Mouse (Mus musculus) neutrophil, adult 5-6 weeks (primary cell): ENCODE data around the gene Vamp1. TPM values are rescaled to one million over a fixed set of nuclear protein-coding genes. Genes with fewer than 3 reads are reported as not detected.

Experiments used
- ATAC-seq: fragments of 151-379, 151-347 bp; 2 replicates; pipeline ENCODE4 v1.8.0; 2017; ENCODE audit warnings: mild to moderate bottlenecking, moderate TSS enrichment; ENCODE audit not compliant: insufficient number of reproducible peaks, poor library complexity, low FRiP score, severe bottlenecking; ENCODE audit errors: extremely low read depth
- total RNA-seq: library from RNA; stranded (forward); fragments of 200-1000 nt; gene quantifications from 2 replicates; pipeline ENCODE4 v1.2.3, GENCODE M21; 2017

Gene Vamp1
- 56.0 and 57.8 TPM in 2 replicates for total RNA-seq

DNA sequence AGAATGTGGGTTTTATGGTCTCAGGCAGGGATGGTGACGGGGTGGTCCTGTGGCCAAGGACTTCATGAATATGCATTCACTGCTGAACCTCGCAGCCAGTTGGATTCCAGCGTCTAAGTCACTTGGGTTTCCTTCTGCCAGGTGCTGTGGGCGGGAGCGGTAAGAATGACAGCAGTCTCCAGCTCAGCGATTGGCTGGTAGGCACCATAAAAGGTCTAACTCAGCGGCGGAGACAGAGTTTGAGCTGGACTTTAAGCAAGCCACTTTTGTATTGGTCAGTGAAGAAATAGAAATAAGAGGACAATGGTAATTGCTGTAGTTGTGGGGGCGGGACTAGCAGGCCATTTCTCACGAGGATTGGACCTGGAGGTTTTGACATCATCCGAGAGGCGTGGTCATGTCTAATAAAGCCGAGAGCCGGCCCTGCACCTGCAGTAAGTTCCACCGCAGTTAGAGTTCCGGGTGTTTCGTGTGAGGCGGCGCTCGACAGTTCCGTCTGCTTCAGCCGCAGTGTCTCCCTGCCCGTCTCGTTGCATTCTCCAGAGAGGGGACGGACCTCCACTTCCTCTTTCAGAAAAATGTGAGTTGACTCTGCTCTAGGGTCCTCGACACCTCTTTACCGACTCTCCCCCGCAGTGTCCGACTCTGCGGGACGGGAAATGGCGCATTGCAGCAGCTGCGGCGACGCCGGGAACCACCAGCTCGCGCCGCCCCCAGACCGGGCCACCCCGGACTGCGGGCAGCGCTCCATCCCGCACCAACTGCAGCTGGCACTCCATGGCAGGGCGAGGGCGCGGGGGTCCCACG is at the start of gene Vamp1:
Vamp1 (plus strand) TSS at position 404 of the 807 bp plus-strand sequence.
- ATAC-seq = peak; percentile 89

DNA sequence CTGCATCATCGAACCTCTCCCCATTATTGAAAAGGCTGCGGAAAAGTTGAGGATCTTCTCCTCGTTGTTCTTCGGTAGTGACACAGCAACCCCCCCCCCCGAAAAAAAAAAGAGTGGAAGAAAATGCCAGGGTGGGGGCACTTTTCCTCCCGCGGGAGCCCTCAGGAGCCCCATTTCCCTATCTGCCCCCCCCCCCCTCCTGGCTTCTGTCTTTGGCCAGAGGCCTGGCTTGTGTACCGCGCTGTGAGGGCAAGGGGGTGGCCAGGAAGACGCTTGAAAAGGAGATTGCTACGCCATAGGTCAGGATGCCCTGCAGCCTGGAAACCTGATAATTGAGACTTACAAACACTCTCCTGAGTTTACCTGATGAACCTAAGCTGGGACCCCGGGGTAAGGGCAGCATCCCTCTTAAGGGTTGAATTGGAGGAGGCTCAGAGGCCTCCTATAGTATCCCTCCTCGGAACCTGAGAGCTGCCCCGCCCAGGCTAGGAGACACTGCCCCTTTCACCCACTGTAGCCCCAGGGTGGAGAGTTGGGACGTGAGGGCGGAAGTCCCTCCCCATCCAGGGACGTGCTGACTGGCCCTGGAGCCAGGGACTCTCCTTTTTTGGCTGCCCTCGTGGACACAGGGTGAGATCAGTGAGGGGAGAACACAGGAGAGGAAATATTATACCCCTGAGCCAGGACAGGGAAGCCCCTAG is 49.1 kb upstream of the Vamp1 start, which contains the start of gene Gapdh:
Gapdh (minus strand) TSS at position 417 of the 701 bp plus-strand sequence.
- no peak for ATAC-seq

- ATAC-seq = no peak
Measured at GRCm38 (mm10) chr6:125166861-125167650, 48.3 kb upstream of the Vamp1 start.

- ATAC-seq = no peak
Measured at GRCm38 (mm10) chr6:125168086-125168485, 47.3 kb upstream of the Vamp1 start.

GRCm38 (mm10) chr6:125170194-125170593 is 45.2 kb upstream of the Vamp1 start:
- no peak for ATAC-seq

DNA sequence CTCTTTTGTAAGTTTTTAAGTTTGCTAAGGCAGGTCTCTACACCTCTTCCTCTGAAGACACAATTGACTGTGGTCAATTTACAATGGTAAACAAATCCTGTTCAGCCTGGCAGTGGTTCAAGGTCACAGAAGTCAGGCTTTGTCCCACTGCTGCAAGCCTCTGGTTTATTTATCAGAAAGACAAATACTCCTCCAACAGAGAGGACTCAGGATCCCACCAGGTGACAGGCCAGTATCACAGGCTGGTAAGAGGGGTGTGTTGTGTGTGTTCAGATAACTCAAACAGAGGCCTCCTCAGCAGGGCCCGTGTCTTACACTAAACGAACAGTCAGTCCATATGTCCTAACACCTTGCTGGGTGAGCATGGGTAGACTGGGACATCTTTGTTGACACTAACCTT is 42.9 kb upstream of the Vamp1 start:
- no peak for ATAC-seq

- ATAC-seq = no peak
Measured at GRCm38 (mm10) chr6:125173256-125173655, 42.1 kb upstream of the Vamp1 start.

GRCm38 (mm10) chr6:125175469-125175868 is 39.9 kb upstream of the Vamp1 start:
- no peak for ATAC-seq

DNA sequence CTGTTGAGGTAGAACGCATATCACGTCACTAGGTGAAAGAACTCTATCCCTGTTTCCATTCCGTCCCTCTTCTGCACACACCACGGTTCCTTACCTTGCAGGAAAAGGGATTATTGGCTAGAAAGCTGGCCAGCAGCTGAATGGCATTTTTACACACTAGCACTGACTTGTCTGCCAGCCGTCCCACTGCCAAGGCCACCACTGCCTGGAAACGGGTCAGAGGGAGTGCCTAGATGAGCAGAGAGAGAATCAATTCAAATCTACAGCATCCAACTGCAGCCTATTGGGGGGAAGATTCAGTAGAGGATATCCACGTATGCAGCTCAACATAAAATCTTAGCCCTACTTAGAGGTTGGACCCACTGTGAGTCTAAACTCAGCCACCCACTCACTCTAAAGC is 35.8 kb upstream of the Vamp1 start:
- no peak for ATAC-seq

DNA sequence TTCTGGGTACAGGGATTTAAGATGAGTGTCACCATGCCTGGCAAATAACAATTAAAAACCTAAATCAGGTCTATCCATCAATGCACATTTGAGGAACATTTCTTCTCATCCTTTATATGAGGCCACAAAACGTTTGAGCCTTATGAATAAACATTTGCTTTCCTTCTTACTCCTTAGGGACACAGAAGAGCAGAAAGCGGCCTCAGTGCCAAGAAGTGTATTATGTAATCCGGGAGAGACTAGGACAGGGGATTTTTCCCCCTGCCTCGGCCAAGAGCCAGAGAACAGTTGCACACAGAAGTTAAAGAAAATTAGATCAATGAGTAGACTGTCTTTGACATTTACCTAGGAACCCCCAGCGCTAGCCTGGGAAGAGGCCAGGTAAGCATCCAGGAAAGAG is 33.2 kb upstream of the Vamp1 start:
- no peak for ATAC-seq

DNA sequence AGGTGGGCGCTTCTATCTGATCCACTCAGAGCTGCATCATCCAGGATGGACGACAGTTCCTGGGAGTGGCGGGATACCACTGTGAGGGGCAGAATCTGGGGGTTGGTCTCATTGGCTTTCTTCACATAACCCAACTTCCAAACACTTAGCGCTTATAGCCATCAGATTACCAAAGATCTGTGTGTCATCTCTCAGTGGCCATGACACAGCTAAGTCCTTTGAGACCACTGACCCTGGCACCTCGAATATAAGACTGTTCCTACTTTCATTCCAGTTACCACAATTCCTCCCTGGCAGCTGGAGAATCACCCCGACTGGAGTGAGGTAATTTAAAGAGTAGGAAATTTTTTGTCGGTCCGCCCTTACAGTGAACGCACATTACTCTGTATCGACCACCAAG is 29.1 kb upstream of the Vamp1 start:
- ATAC-seq = no peak

GRCm38 (mm10) chr6:125190816-125191215 is 24.5 kb upstream of the Vamp1 start:
- ATAC-seq = no peak

DNA sequence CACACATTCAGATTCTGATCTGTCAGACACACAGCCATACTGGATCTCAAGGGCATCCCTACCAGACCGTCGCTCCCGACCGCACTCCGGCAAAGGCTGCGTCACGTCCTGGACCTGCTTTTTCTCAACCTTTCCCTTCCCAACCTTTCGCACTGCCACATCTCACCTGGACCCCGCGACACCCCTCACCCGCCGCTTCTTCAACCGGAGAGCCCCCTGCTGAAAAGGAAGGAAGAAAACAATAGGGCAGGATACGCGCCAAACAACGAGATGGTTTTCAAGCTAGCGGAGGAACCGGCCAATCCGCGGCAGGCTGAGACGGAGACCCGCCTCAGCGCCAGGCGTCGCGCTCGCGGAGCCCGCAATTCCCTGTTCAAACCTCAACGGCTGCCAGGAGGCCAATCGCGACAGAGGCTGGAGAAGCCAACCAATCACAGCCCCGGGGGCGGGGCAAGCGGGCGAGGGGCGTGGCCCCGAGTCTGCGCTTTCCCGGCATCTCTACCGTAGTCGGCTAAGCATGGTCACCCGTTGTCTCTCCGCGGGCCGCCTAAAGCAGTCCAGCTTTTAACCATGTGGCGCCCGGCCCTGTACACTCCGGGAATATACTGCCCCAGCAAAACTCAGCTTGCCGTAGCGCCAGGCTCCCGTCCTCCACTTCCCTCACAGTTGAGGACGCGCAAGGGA is 23.9 kb upstream of the Vamp1 start, which contains the start of the genes Ncapd2 and Mrpl51:
Ncapd2 (minus strand) TSS at position 370 of the 684 bp plus-strand sequence.
Mrpl51 (plus strand) TSS at position 470 of the 684 bp plus-strand sequence.
- peak; percentile 94 for ATAC-seq

- ATAC-seq = peak; percentile 73
Measured at GRCm38 (mm10) chr6:125192016-125192714, 23.2 kb upstream of the Vamp1 start.

DNA sequence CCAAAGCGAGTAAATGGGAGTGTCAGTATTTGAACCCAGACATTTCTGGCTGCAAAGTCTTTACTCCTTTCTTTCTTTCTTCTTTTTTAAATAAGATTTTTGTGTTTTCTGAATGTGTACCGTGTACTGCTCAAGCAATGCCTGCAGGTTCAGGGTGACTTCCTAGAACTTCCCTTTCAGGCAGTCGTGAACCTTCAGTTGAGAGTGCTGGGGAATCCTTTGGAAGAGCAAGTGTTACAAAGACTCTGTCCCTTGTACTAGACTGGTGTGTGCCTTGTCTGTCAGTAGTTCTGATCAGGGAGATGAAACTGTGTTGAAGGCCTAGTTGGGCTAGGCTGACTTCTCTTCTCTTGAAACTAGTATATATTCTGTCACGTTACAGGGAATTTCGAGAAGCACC is 22.5 kb upstream of the Vamp1 start:
- no peak for ATAC-seq

DNA sequence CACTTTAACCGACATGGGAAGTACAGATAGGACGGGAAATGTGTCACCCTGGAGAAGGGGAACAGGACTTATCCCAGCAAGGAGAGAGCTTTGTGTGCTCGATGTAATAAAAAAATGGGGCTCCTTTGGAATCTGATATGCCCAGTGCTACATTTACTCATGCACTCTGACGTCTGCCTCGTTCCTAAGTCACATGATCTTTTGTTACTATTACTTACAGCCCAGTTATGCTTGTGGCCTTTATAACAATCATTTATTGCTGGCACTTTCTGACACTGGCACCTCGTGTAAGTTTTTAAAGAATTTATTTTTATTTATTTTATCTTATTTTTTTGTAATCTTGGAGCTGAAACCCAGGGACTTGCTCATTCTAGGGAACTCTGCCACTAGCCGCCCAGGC is 22.0 kb upstream of the Vamp1 start:
- no peak for ATAC-seq

DNA sequence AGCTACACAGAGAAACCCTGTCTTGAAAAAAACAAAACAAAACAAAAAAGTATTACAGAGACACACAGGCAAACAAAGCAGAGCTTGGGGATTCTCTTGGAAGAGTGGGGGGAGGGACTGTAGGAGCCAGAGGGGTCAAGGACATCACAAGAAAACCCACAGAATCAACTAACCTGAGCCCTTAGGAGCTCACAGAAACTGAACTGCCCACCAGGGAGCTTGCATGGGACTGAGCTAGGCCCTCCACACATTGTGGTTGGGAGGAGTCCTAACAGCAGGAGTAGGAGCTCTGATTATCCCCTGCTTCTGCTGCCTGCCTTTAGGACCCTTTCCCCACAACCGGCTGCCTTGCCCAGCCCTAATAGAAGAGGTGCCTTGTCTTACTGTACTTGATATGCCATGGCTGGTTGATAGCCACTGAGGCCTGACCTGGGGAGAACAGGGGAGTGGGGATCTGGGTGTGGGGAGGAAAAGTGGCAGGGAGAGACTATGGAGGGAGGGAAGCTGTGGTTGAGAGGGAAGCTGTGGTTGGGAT is 19.7 kb upstream of the Vamp1 start:
- ATAC-seq = no peak

GRCm38 (mm10) chr6:125196301-125196700 is 19.1 kb upstream of the Vamp1 start:
- no peak for ATAC-seq
